Mouse (Mus musculus) cerebellum, adult 2 months (tissue): Measurements from ENCODE around the gene Kcnq2. TPM values are rescaled to one million over a fixed set of nuclear protein-coding genes. Genes with fewer than 3 reads are reported as not detected.
A peak's percentile ranks its signal among the peaks of the same experiment; 100 is the strongest.

Source experiments
- DNase-seq, 2 experiments: peaks; one replicate each; pipeline ENCODE4 v3.0.0; 2021
- H3K27ac ChIP-seq: fragments of 200-500 bp; 2 replicates; pipeline ENCODE4 v1.5.1; 2012; ENCODE audit warnings: low read length, control low read depth, inconsistent platforms; ENCODE audit not compliant: insufficient read depth
- H3K27me3 ChIP-seq: fragments of 200-500 bp; 2 replicates; pipeline ENCODE4 v1.6.1; 2012; ENCODE audit warnings: inconsistent platforms, mild to moderate bottlenecking, low read length, moderate library complexity; ENCODE audit not compliant: control insufficient read depth, insufficient read depth
- H3K4me1 ChIP-seq: fragments of 200-500 bp; 2 replicates; pipeline ENCODE4 v1.6.1; 2011; ENCODE audit warnings: low read length; ENCODE audit not compliant: control insufficient read depth, insufficient read depth
- H3K4me3 ChIP-seq: fragments of 200-500 bp; replicated peaks from 2 replicates; pipeline ENCODE3; 2011; ENCODE audit warnings: mild to moderate bottlenecking, low read depth, low read length, control low read depth; ENCODE audit not compliant: insufficient read depth
- CTCF ChIP-seq: fragments of 200-500 bp; IDR thresholded peaks from 2 replicates; pipeline ENCODE4 v1.5.1; 2011; ENCODE audit warnings: low read depth, mild to moderate bottlenecking, control low read depth, low read length, moderate library complexity, borderline replicate concordance; ENCODE audit not compliant: insufficient read depth
- POLR2A ChIP-seq: fragments of 200-500 bp; IDR thresholded peaks from 2 replicates; pipeline ENCODE4 v1.6.1; 2011; ENCODE audit warnings: low read length, control low read depth, borderline replicate concordance; ENCODE audit not compliant: insufficient read depth
- WGBS: fragments of 180-500 bp; shearing (Covaris S2); methylation state at CpG from one replicate; pipeline ENCODE4 v1.1.7; 2018; 5-methylcytosine and 5-hydroxymethylcytosine counted together
- polyA plus RNA-seq: library from polyadenylated mRNA; depleted of rRNA; stranded (reverse); fragments of >200 nt; gene quantifications from 2 replicates; pipeline ENCODE4 v1.2.3, GENCODE M21; 2012

Gene Kcnq2
- polyA plus RNA-seq, 1 experiment: 115 TPM

DNA sequence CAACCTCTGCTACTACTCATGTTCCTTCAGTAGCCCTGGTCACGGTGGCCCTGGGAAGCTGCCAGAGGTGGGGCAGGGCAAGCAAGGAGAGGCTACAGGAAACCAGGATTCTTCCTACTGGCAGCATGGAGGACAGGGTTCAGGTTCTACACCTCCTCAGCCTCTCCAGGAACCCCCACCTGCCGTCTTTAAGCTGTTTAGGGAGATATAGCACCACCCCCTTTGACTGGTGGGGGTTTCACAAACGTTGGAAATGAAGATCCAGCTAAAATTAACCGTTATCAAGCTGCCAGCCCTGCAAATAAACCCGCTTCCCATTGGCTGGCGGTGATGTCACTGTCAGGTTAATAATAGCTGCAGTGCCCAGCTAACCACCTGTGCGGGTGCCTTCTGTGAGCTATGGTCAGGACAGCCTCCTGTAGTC, 24.0 kb upstream of the Kcnq2 start:
- H3K4me1 ChIP-seq: peaks cover 24% of the 10 kb centered on the region
- 5% methylated on average over 7 of the region's 7 CpGs for WGBS
- H3K4me3 ChIP-seq: peak overlapping the region; percentile 27

GRCm38 (mm10) chr2:181158471-181158870, 23.4 kb upstream of the Kcnq2 start:
- TF ChIP-seq POLR2A: no peak
- no peak for TF ChIP-seq CTCF
- Histone ChIP-seq H3K4me1 (peaks cover 29% of the 10 kb centered on the region), H3K27me3 (no peaks in the 10 kb centered on the region), H3K4me3 (no peak overlapping the region), H3K27ac (peak overlapping the region; percentile 100)
- peak; percentile 26 to 45 for DNase-seq
- WGBS: 42% methylated on average over 2 of the region's 2 CpGs

More for the DNA sequence above, 24.0 kb upstream of the Kcnq2 start:
- H3K27ac ChIP-seq: peak overlapping the region; percentile 100
- no peaks in the 10 kb centered on the region for H3K27me3 ChIP-seq
- peak; percentile 90 to 97 for DNase-seq
- TF ChIP-seq POLR2A (peak; percentile 39; the same call in 1 of the 2 replicates), CTCF (no peak)

DNA sequence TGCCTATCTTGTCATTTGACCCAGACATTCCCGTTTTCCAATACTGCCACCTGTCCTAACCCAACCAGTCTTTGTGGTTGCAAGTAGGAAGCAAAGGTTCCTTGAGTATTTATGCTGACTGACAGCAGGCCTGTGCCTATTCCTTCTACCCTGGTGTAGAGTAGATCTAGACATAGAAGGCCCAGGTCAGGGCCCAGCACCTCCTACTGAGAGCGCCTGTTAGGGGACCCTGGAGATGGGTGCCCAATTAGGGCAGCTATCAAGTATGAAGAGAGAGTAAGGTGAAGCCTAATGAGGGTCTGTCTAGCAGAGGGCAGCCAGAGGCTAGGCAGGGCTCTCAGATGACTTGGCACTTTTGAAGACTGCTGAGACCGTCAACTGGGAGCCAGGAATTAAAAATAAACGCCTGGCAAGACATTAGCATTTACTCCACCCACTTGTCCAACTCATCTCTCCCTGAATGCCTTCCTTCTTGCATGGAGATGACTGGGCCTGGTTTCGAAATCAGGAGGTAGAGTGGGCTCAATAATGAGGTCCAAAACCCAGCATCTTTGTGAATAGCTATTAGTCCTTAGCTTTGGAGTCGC, 22.7 kb upstream of the Kcnq2 start:
- Histone ChIP-seq H3K4me3 (peak overlapping the region; percentile 90), H3K27ac (peak overlapping the region; percentile 100), H3K27me3 (no peaks in the 10 kb centered on the region), H3K4me1 (peaks cover 34% of the 10 kb centered on the region)
- 35% methylated on average over 6 of the region's 6 CpGs for WGBS
- TF ChIP-seq CTCF: no peak
- no peak for TF ChIP-seq POLR2A
- DNase-seq: peak; percentile 50 to 60

GRCm38 (mm10) chr2:181157180-181157579, 22.1 kb upstream of the Kcnq2 start:
- WGBS: 20% methylated on average over 4 of the region's 4 CpGs
- TF ChIP-seq CTCF (no peak), POLR2A (no peak)
- Histone ChIP-seq H3K27me3 (no peaks in the 10 kb centered on the region), H3K4me3 (peak overlapping the region; percentile 90), H3K27ac (peak overlapping the region; percentile 100), H3K4me1 (peaks cover 38% of the 10 kb centered on the region)
- DNase-seq: no peak

- TF ChIP-seq POLR2A: peak; percentile 94
- no peak for TF ChIP-seq CTCF
- peak within 1 kb of the TSS; percentile 100 for H3K27ac ChIP-seq
- peak; percentile 93 for DNase-seq
- peaks cover 39% of the 10 kb centered on the region for H3K4me1 ChIP-seq
- no peaks in the 10 kb centered on the region for H3K27me3 ChIP-seq
- WGBS: under 1% methylated on average over 55 of the region's 55 CpGs
- H3K4me3 ChIP-seq: peak within 1 kb of the TSS; percentile 90
Observed at GRCm38 (mm10) chr2:181156248-181157121, 21.4 kb upstream of the Kcnq2 start, which contains the start of gene Eef1a2. TSS of gene Eef1a2 (minus strand) at chr2:181157014.

GRCm38 (mm10) chr2:181155801-181156200, 20.7 kb upstream of the Kcnq2 start:
- H3K27ac ChIP-seq: peak overlapping the region; percentile 100
- no peaks in the 10 kb centered on the region for H3K27me3 ChIP-seq
- TF ChIP-seq POLR2A: peak; percentile 59
- no peak; the same call in 1 of the 2 replicates for TF ChIP-seq CTCF
- H3K4me3 ChIP-seq: peak overlapping the region; percentile 90
- 4% methylated on average over 4 of the region's 4 CpGs for WGBS
- peaks cover 44% of the 10 kb centered on the region for H3K4me1 ChIP-seq
- DNase-seq: peak; percentile 86 to 89

DNA sequence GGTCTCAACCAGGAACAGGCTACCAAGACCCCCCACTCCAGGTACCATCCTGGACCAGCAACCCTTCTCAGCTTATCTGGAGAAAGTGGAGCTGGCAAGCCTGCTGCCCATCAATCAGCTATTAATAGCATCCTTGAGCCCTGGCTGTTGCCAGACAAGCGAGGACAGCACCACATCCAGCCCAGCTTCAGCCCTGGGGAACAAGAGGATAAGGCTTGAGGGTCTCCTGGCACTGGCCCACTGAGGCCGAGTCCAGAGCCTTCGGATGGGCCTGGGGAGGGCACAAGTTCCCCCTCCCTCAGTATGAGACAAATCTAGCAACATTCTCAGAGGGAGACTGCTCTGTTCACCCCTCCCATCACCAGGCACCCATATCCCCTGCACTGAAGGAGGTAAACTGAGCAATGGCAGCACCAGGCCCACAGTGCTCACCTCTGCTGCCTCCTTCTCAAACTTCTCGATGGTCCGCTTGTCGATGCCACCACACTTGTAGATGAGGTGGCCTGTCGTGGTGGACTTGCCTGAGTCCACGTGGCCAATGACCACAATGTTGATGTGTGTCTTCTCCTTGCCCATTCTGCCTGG, 19.8 kb upstream of the Kcnq2 start:
- no peak for TF ChIP-seq CTCF
- TF ChIP-seq POLR2A: no peak
- peak; percentile 48 to 59 for DNase-seq
- Histone ChIP-seq H3K4me1 (peaks cover 47% of the 10 kb centered on the region), H3K4me3 (peak overlapping the region; percentile 90), H3K27ac (peak overlapping the region; percentile 50; the same call in 1 of the 2 replicates), H3K27me3 (no peaks in the 10 kb centered on the region)
- WGBS: 21% methylated on average over 8 of the region's 8 CpGs

DNA sequence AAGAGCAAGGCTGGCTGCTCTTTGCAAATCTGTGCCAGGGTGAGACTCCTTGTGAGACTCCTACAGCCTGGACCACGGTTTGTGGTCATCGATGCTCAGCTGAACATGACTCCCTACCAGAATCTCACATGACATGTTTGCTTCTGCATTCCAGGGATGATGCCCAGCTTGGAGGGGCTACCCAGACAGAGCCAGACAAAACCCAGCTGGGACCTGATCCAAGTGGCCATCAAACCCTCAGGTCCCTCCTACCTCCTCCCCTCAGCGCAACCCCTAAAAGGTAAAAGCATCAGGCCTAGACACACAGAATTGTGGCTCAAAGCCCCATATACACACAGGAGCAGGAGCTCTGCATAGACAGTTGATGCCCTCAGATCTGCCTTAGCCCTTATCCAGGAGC, 19.3 kb upstream of the Kcnq2 start:
- WGBS: 15% methylated on average over 3 of the region's 3 CpGs
- Histone ChIP-seq H3K27me3 (no peaks in the 10 kb centered on the region), H3K4me3 (peak overlapping the region; percentile 90), H3K4me1 (peaks cover 47% of the 10 kb centered on the region), H3K27ac (peak overlapping the region; percentile 50; the same call in 1 of the 2 replicates)
- TF ChIP-seq POLR2A (no peak), CTCF (no peak)
- DNase-seq: peak; percentile 42 to 47
